Mouse (Mus musculus) cerebellum, postnatal 25 days (tissue): Measurements from ENCODE around the gene Abcc9.
A peak's percentile ranks its signal among the peaks of the same experiment; 100 is the strongest.
"Not testable (repeated sequence)": the region's sequence is repeated elsewhere in the genome, so short reads cannot be mapped to it uniquely, and the experiment has no call there.

ENCODE experiments used
- DNase-seq, 2 experiments: peaks; one replicate each; pipeline ENCODE4 v3.0.0; 2021; ENCODE audit warnings: mixed read lengths in 2 of 2

The Abcc9 gene

DNA sequence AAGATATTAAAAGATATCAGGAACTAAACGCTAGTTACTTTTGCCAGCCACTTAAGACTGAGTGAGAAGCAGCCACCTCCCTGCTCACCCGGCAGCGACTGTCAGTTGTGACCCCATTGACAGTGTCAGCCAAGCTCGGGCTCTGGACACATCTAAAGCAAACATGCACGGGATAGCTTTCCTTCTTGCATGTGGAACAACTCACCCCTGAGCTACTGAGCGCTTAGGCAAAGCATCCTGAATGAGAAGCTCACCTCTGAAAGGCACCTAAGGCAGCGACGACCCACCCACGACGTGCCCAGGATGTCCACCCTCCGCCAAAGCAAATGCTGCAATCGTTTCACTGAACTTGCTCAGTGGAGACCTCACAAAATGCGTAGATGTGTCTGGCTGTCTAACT is 954 bp downstream of the Abcc9 start:
- no peak for DNase-seq

GRCm38 (mm10) chr6:142700753-142701152 is 1.4 kb downstream of the Abcc9 start:
- no peak for DNase-seq

DNA sequence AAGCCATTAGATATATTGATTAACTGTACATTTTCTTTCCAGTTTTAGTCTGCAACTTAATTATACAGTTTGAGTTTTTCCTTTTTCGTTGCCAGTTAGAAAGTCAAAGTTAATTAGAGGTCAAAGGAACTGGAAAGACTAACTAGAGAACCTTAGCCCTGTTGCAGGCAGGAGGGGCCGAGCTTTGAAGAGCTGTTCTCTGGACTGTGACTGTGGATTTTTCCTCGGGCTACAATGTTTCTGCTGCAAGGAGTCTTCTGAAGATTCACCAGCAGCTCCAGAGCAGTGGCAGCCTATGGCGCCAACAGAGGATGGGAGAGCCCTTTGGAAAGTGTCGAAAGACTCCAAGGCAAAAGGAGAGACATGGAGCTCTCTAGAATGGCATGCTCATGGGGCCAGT is 10.0 kb downstream of the Abcc9 start:
- no peak for DNase-seq

DNA sequence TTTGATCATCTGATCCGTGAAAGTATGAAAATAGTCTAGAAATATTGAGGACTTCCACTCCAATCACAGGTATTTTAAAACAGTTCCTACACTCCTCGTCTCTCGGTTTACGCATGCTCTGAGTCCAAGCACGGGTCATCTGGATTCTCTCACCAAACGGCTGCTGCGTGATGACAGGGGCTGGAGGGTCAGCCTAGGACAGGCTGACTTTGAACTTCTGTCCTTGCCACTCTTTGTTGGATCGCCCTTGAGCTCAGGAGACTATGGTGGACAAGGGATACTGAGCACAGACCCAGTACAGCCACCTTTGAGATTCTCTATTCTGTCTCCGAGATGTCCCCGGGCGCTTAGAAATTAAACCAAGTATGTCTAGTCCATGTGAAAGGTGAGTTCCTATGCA is 12.4 kb downstream of the Abcc9 start:
- DNase-seq: no peak

DNA sequence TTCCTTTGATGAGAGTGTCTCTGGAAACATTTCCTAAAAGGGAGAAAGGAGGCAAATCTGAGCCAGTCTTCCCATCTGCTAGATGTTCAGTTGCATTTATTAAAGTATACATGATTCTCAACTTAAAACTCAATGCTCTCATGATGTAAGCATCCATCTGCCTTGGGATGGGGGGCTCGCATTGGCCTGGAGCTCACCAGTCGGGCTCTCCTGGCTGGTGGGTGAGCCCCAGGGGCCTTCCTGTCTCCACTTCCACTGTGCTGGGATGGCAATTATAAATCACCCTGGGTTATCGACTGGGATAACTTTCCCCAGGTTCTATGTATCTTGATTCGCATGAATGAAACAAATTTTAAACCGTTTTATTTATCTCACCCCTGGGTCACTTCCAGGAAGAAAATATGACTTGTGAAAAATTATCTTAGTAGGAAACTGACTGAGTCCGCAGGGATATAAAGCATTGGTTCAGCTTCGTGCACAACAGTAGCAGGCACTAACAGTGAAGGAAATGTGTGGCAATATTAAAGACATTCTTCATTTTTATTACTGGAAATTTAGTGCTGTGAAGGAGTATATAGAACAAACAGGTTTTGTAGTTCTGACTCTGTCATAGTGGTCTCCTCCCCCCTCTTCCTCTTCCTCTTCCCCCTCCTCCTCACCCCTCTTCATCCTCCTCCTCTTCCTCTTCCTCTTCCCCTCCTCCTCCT is 19.0 kb downstream of the Abcc9 start:
- DNase-seq: no peak

- no peak for DNase-seq
Measured at GRCm38 (mm10) chr6:142670021-142670420, 32.1 kb downstream of the Abcc9 start.

- no peak for DNase-seq
Measured at GRCm38 (mm10) chr6:142669343-142669742, 32.8 kb downstream of the Abcc9 start.

DNA sequence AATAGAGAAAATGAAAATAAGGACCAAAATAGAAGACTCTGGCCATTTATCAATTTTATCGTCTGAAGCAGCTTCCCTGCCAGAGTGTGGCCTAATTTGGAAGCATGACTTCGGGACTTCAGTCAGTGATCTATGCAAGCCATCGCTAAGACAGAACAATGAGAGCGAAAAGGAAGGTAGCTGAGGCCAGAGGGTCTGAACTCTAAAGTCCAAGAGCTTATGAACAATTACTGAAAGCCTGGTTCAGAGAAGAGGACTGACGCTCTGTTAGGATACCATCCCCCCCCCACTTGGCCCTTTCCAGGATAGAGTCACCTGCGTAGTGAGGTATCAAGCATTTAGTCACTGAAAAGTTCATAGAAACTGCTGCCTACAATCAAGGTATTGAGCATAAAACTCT is 33.3 kb downstream of the Abcc9 start:
- DNase-seq: no peak

GRCm38 (mm10) chr6:142668419-142668766 is 33.7 kb downstream of the Abcc9 start:
- no peak for DNase-seq

- DNase-seq: no peak
Measured at GRCm38 (mm10) chr6:142667701-142668418, 34.3 kb downstream of the Abcc9 start.

- not testable (repeated sequence) for DNase-seq
Measured at GRCm38 (mm10) chr6:142662056-142662455, 40.1 kb downstream of the Abcc9 start.

DNA sequence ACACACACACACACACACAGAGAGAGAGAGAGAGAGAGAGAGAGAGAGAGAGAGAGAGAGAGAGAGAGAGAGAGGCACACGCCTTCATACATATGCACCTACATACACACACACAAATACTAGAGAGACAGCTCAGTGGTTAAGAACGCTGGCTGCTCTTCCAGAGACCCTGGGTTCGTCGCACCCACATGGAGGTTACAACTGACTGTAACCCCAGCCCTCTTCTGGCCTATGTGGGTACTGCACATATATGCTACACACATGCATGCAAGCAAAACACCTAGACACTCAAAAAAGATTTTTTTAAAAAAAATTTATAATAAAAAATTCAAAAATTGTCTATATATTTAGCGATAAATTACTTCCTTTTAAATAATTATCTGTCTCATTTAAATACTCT is 43.1 kb downstream of the Abcc9 start:
- DNase-seq: peak in 1 of 2 experiments; percentile 26

DNA sequence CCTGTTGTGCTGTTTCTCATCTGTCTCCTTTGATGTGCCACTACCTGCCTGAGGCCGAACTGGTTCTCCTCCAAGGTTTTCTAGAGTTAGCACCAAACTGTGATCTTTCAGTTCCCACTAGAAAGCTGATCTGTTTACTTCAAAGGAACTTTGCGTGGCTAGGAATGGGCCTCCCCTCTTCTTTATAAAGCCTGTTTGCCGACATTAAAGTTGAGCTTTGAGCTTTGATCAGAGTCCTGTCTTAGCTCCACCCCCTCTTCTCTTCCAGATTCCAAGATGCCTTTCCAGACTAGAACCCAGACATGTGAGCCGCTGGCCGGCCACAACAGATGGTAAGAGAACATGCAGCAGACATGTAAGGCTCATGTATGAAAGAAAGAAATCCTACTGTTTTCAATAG is 47.6 kb downstream of the Abcc9 start:
- no peak for DNase-seq

GRCm38 (mm10) chr6:142652175-142652574 is 49.9 kb downstream of the Abcc9 start:
- DNase-seq: no peak

GRCm38 (mm10) chr6:142649331-142649730 is 52.8 kb downstream of the Abcc9 start:
- DNase-seq: no peak

- DNase-seq: no peak
Measured at GRCm38 (mm10) chr6:142645474-142645873, 56.6 kb downstream of the Abcc9 start.

DNA sequence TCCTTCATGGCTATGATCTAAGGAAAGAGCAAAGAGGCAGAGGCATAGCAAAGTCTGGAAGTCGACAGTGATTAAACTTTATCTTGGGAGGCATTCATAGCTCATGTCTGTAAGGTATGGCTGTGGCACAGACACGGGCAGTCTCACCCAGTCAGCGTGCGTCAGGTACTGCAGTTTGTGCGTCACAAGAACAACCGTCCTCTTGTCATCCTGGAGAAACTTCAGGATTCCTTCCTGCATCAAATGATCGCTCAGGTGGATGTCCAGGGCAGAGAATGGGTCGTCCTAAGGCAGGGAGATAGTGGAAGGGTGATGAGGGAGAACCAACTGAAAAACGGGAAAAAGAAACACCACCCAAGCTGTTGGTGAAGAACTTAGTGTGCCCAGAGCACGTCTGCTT is 62.8 kb downstream of the Abcc9 start:
- no peak for DNase-seq

DNA sequence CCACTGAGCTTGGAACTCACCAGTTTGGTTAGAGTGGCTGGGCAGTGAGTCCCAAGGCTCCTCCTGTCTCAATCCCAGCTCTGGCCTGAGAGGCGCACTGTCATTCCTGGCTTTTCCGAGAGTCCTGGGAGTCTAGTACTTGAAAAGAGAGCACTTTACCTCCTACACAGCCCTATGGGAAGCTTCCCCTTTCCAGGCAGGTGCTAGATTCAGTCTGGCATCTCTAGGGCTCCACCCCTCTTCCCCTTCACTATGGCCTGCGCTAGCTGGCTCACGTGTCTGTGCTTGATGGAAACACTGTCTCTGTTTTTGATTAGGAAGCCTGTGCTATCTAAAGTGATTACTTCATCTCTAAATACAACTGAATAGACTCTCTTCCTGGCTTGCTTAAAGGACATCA is 66.5 kb downstream of the Abcc9 start:
- no peak for DNase-seq

- no peak for DNase-seq
Measured at GRCm38 (mm10) chr6:142635185-142635583, 66.9 kb downstream of the Abcc9 start.

DNA sequence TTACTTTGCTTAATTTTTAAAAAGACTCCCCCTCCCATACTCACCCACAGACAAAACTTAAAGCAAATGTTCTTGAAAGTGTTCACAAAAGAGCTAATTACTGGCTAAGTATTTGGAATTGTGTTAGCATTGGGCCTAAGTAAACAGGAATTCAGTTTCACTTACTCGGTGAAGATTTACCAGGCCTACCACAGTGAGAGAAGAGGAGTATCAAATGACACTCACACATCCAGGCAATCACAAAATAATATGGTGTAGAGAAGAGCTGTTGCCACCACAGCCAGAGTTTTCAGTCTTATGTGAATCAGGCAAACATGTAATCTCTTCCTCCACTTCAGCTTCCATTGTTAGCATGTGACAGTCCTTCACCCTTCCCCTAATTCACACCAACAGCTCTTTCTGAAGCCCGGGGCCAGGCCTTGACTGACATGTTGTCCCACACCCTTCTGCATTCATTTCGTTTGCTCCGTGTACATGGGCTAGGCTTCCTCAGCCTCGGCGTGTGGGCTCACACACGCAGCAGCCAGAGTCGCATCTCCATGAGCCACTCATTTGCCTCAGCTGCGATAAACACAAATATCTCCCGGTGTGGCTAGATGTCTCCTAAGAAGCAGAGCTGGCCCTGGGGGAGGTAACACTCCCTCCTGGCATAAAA is 67.5 kb downstream of the Abcc9 start:
- DNase-seq: no peak

GRCm38 (mm10) chr6:142623351-142623750 is 78.8 kb downstream of the Abcc9 start:
- no peak for DNase-seq

DNA sequence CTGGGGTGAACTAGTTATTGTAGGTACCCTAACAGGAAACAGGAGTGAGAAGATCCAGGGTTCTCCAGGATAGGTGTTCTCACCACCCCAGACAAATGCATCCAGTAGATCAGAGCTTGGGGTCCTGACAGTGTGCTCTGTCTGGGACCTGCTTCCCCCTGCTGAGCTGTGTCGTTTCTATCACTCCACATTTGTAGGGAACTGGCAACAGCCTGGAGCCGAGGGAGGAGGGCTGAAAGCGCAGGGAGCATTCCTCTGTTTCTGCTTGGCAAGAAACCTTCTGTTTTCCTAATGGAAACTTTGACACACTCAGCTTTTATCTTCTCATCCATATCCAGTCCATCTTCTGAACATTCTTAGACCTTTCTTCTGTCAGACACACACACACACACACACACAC is 85.5 kb downstream of the Abcc9 start:
- no peak for DNase-seq

DNA sequence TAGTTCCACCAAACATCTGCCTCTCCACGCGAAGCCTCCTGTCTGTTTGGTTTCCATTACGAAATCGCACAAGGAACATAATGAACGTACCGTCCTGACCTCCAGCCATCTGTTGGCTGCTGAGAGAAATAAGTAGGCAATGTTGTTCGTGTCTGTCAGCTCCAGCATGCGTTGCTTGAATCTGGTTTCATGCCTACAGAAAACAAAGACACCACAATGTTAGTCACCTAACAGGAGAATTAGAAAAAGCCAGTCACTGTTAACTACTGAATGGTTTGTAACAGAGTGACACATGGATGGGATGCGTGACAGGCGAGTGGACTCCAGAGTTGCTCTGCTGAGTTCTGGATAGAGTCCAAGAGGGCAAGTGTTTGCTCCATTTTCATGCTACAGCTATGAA is 87.8 kb downstream of the Abcc9 start:
- peak; percentile 26 to 28 for DNase-seq

DNA sequence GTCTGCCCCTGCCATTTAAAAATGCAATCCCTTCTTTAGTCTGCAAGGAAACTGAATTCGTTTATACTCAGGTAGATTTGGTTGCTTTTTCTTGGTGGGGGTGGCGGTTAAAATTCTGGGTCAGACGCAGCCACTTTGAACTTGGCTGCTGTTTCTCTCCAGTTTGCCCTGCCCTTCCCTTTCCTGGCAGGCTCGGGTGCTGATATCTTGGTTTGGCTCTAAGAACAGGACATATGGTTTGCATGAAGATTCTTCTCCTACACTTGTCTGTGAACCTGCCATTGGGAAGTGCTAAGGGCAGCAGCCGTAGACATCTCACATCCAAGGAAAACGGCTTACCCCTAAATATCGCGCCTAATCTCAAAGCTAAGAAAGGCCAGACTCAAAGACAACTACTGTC is 89.7 kb downstream of the Abcc9 start:
- peak in 1 of 2 experiments; percentile 6 for DNase-seq
